Comparison of ENCODE assay signal across 25 mouse cellular contexts in genomic region chr13:31929299-31929698, GRCm38 (mm10).
DNase-seq lines count a peak whose midpoint lies in the region; ATAC-seq and TF ChIP-seq lines count a peak whose summit lies in the region.
"Had no signal": no experiment of that assay in that cellular context is flagged by ENCODE, and none has a peak within 500 bp of the region (broad histone marks: within the 10 kb centered on the region; RNA-seq: fewer than 3 reads in every experiment).

No protein-coding gene starts in this region.

- H3K4me1 ChIP-seq in lung, adult 2 months (ENCODE audit: control insufficient read depth, insufficient read depth, low read length): no peaks in the 10 kb centered on the region
- no peaks in the 10 kb centered on the region for H3K4me1 ChIP-seq in lung, embryonic 16.5 days (replicated peaks; ENCODE audit: control insufficient read depth, insufficient read depth, low read length)
- H3K4me1 ChIP-seq: embryonic facial prominence, embryonic 10.5 days; embryonic facial prominence, embryonic 12.5 days; forebrain, embryonic 13.5 days; forebrain, embryonic 15.5 days had no signal

- H3K27me3 ChIP-seq in lung, embryonic 16.5 days (ENCODE audit: control insufficient read depth, insufficient read depth, low read depth, low read length): peaks cover 46% of the 10 kb centered on the region
- H3K27me3 ChIP-seq: CH12.LX; embryonic facial prominence, embryonic 12.5 days; forebrain, embryonic 13.5 days; forebrain, embryonic 15.5 days; Patski had no signal

- H3K9ac ChIP-seq in lung, embryonic 16.5 days (ENCODE audit: low read length): no peak overlapping the region
- H3K9ac ChIP-seq: embryonic facial prominence, embryonic 12.5 days; forebrain, embryonic 13.5 days; forebrain, embryonic 15.5 days had no signal

- WGBS in lung, adult 2 months: 69% methylated on average over 1 of the region's 1 CpGs
- 59% methylated on average over 1 of the region's 1 CpGs for WGBS in lung, embryonic 16.5 days

- no peaks in the 10 kb centered on the region for H3K36me3 ChIP-seq in lung, embryonic 16.5 days (ENCODE audit: control insufficient read depth, insufficient read depth, low read length)
- H3K36me3 ChIP-seq: embryonic facial prominence, embryonic 10.5 days; embryonic facial prominence, embryonic 12.5 days; forebrain, embryonic 15.5 days; G1E had no signal

- no peak overlapping the region for H3K4me2 ChIP-seq in lung, embryonic 16.5 days (ENCODE audit: low read depth, low read length)
- H3K4me2 ChIP-seq: embryonic facial prominence, embryonic 12.5 days; forebrain, embryonic 13.5 days; forebrain, embryonic 15.5 days had no signal

- H3K27ac ChIP-seq in lung, embryonic 16.5 days (ENCODE audit: low read length): no peak overlapping the region
- H3K27ac ChIP-seq: embryonic facial prominence, embryonic 10.5 days; embryonic facial prominence, embryonic 12.5 days; forebrain, embryonic 13.5 days; forebrain, embryonic 15.5 days had no signal

- no peak for TF ChIP-seq POLR2A in lung, adult 2 months (IDR thresholded peaks at IDR 0.05; ENCODE audit: borderline replicate concordance, extremely low read depth, low read depth, low read length)

- peak; percentile 66 for ATAC-seq in lung, embryonic 16.5 days (ENCODE audit: low read depth)
- ATAC-seq: activated CD4-positive, CD25-positive, alpha-beta regulatory T cell, adult 4 months; CD4-positive, CD25-positive, alpha-beta regulatory T cell, adult 4 months; forebrain, embryonic 13.5 days; forebrain, embryonic 15.5 days; Patski had no signal

- no peak for TF ChIP-seq CTCF in lung, adult 2 months (IDR thresholded peaks at IDR 0.05; ENCODE audit: insufficient read depth, low read length)

- no peak overlapping the region for H3K4me3 ChIP-seq in lung, adult 2 months (replicated peaks; ENCODE audit: extremely low read depth, low read depth, low read length)
- no peak overlapping the region for H3K4me3 ChIP-seq in lung, embryonic 16.5 days (ENCODE audit: low read length)
- H3K4me3 ChIP-seq: embryonic facial prominence, embryonic 10.5 days; embryonic facial prominence, embryonic 12.5 days; forebrain, embryonic 13.5 days; forebrain, embryonic 15.5 days had no signal

- H3K9me3 ChIP-seq in lung, embryonic 16.5 days (ENCODE audit: control insufficient read depth, low read length): no peaks in the 10 kb centered on the region
- H3K9me3 ChIP-seq: embryonic facial prominence, embryonic 10.5 days; embryonic facial prominence, embryonic 12.5 days; forebrain, embryonic 13.5 days; forebrain, embryonic 15.5 days; G1E had no signal

- DNase-seq in lung, adult 2 months: peak; percentile 4
- no peak for DNase-seq in lung, postnatal 4 days
- no peak for DNase-seq in lung, postnatal 10 days
- DNase-seq in lung, postnatal 25 days (ENCODE audit: low spot score): peak; percentile 40
- no peak for DNase-seq in thymus, postnatal 0 days (ENCODE audit: low spot score)
- no peak for DNase-seq in adipocyte (ENCODE audit: low spot score)
- DNase-seq: adrenal gland, adult 2 months; adrenal gland, postnatal 10 days; adrenal gland, postnatal 25 days; B cell, adult 2 months; cerebellum, adult 11-12 months; cerebellum, adult 2 months; cerebellum, adult 9-10 months; cerebellum, postnatal 10 days; cerebellum, postnatal 25 days had no signal

Comparison
In these comparisons a context has a peak if more than half of its experiments do, and no peak if none do; other contexts are left out.
1. DNase-seq: peak in lung, adult 2 months (single experiment) and lung, postnatal 25 days (single experiment); none in lung, postnatal 4 days (0 of 2), lung, postnatal 10 days (single experiment), thymus, postnatal 0 days (single experiment) and adipocyte (single experiment).